Mouse (Mus musculus): ENCODE results near the gene Grin3b. TPM values are rescaled to one million over a fixed set of nuclear protein-coding genes. Genes with fewer than 3 reads are reported as not detected.

Grin3b gene
- polyA plus RNA-seq, 1 experiment from 2014 or later, result 0.10 TPM

- peaks cover 34% of the 10 kb centered on the region for H3K27me3 ChIP-seq
- H3K4me2 ChIP-seq, result peak overlapping the region; percentile 8; the same call in 1 of the 2 replicates
- 67% methylated on average over 12 of the region's 12 CpGs for WGBS (ENCODE audit: insufficient replicate concordance)
- DNase-seq, result no peak
- ATAC-seq (ENCODE audit: low read depth), result no peak
- H3K36me3 ChIP-seq, result peaks cover 35% of the 10 kb centered on the region
- H3K27ac ChIP-seq, result no peak overlapping the region
- peaks cover 8% of the 10 kb centered on the region; the same call in 1 of the 2 replicates for H3K9me3 ChIP-seq (replicated peaks)
- no peak overlapping the region for H3K4me3 ChIP-seq (replicated peaks)
- no peak overlapping the region for H3K9ac ChIP-seq
- peaks cover 75% of the 10 kb centered on the region for H3K4me1 ChIP-seq (replicated peaks)
Observed at GRCm38 (mm10) chr10:79991099-79991498, 20.6 kb downstream of the Grin3b start.

- peaks cover 71% of the 10 kb centered on the region for H3K4me1 ChIP-seq (replicated peaks)
Observed at GRCm38 (mm10) chr10:79991548-79991947, 21.0 kb downstream of the Grin3b start.

GRCm38 (mm10) chr10:79994397-79995115 lies 24.0 kb downstream of the Grin3b start:
- Histone ChIP-seq H3K4me3 (replicated peaks) (no peak overlapping the region), H3K4me1 (replicated peaks) (peaks cover 63% of the 10 kb centered on the region), H3K27me3 (peaks cover 10% of the 10 kb centered on the region), H3K36me3 (peaks cover 49% of the 10 kb centered on the region), H3K9me3 (replicated peaks) (peaks cover 8% of the 10 kb centered on the region; the same call in 1 of the 2 replicates), H3K9ac (0 out of 2 replicates have a peak overlapping the region, but pooled peaks have one; percentile 20), H3K4me2 (no peak overlapping the region), H3K27ac (peak overlapping the region; percentile 60)
- no peak for ATAC-seq (ENCODE audit: low read depth)
- 64% methylated on average over 16 of the region's 16 CpGs for WGBS (ENCODE audit: insufficient replicate concordance)
- no peak for DNase-seq

More at GRCm38 (mm10) chr10:79991548-79991947, 21.0 kb downstream of the Grin3b start:
- H3K4me3 ChIP-seq (replicated peaks), result no peak overlapping the region
- no peak overlapping the region for H3K27ac ChIP-seq
- H3K27me3 ChIP-seq, result peaks cover 34% of the 10 kb centered on the region
- no peak for DNase-seq
- no peak for ATAC-seq (ENCODE audit: low read depth)
- peaks cover 35% of the 10 kb centered on the region for H3K36me3 ChIP-seq
- H3K9me3 ChIP-seq (replicated peaks), result peaks cover 8% of the 10 kb centered on the region; the same call in 1 of the 2 replicates
- WGBS (ENCODE audit: insufficient replicate concordance), result 82% methylated on average over 6 of the region's 6 CpGs
- H3K9ac ChIP-seq, result no peak overlapping the region
- H3K4me2 ChIP-seq, result no peak overlapping the region

- Histone ChIP-seq H3K9ac (no peak overlapping the region), H3K4me3 (replicated peaks) (0 out of 2 replicates have a peak overlapping the region, but pooled peaks have one; percentile 72), H3K9me3 (replicated peaks) (peaks cover 8% of the 10 kb centered on the region; the same call in 1 of the 2 replicates), H3K4me2 (peak overlapping the region; percentile 15; the same call in 1 of the 2 replicates), H3K27me3 (0 out of 2 replicates have a peak, but pooled peaks cover 3% of the 10 kb centered on the region), H3K4me1 (replicated peaks) (peaks cover 67% of the 10 kb centered on the region), H3K27ac (peak overlapping the region; percentile 60), H3K36me3 (peaks cover 60% of the 10 kb centered on the region)
- ATAC-seq (ENCODE audit: low read depth) (no peak), DNase-seq (no peak)
- 34% methylated on average over 1 of the region's 1 CpGs for WGBS (ENCODE audit: insufficient replicate concordance)
Observed at GRCm38 (mm10) chr10:79995636-79996035, 25.1 kb downstream of the Grin3b start.

GRCm38 (mm10) chr10:79996272-79997033 lies 25.9 kb downstream of the Grin3b start, which contains the start of gene Abca7:
TSS of gene Abca7 (plus strand) at chr10:79996494.
- Histone ChIP-seq H3K4me3 (replicated peaks) (peak within 1 kb of the TSS; percentile 72), H3K4me2 (peak within 1 kb of the TSS; percentile 85), H3K9ac (peak within 1 kb of the TSS; percentile 84), H3K27me3 (no peaks in the 10 kb centered on the region), H3K9me3 (replicated peaks) (peaks cover 8% of the 10 kb centered on the region; the same call in 1 of the 2 replicates), H3K36me3 (peaks cover 61% of the 10 kb centered on the region), H3K4me1 (replicated peaks) (peaks cover 69% of the 10 kb centered on the region), H3K27ac (peak within 1 kb of the TSS; percentile 95)
- ATAC-seq (ENCODE audit: low read depth) (peak; percentile 84), DNase-seq (peak; percentile 95)
- WGBS (ENCODE audit: insufficient replicate concordance), result under 1% methylated on average over 34 of the region's 34 CpGs

GRCm38 (mm10) chr10:79997034-79997760 lies 26.7 kb downstream of the Grin3b start:
- Histone ChIP-seq H3K9ac (peak overlapping the region; percentile 84), H3K4me2 (peak overlapping the region; percentile 85), H3K4me3 (replicated peaks) (peak overlapping the region; percentile 72), H3K27me3 (peaks cover 5% of the 10 kb centered on the region; the same call in 1 of the 2 replicates), H3K9me3 (replicated peaks) (peaks cover under 1% of the 10 kb centered on the region; the same call in 1 of the 2 replicates), H3K27ac (peak overlapping the region; percentile 95), H3K4me1 (replicated peaks) (peaks cover 76% of the 10 kb centered on the region), H3K36me3 (peaks cover 61% of the 10 kb centered on the region)
- DNase-seq, result peak; percentile 83
- under 1% methylated on average over 35 of the region's 35 CpGs for WGBS (ENCODE audit: insufficient replicate concordance)
- ATAC-seq (ENCODE audit: low read depth), result peak; percentile 77

- Histone ChIP-seq H3K9me3 (replicated peaks) (no peaks in the 10 kb centered on the region), H3K27me3 (peaks cover 6% of the 10 kb centered on the region; the same call in 1 of the 2 replicates), H3K4me3 (replicated peaks) (peak overlapping the region; percentile 72), H3K27ac (peak overlapping the region; percentile 95), H3K9ac (peak overlapping the region; percentile 84), H3K4me1 (replicated peaks) (peaks cover 83% of the 10 kb centered on the region), H3K36me3 (peaks cover 61% of the 10 kb centered on the region), H3K4me2 (peak overlapping the region; percentile 85)
- ATAC-seq (ENCODE audit: low read depth), result peak; percentile 30
- DNase-seq, result no peak
- 17% methylated on average over 15 of the region's 15 CpGs for WGBS (ENCODE audit: insufficient replicate concordance)
Observed at GRCm38 (mm10) chr10:79997819-79998218, 27.3 kb downstream of the Grin3b start.

- no peak overlapping the region for H3K9ac ChIP-seq
- no peaks in the 10 kb centered on the region for H3K9me3 ChIP-seq (replicated peaks)
- peaks cover 73% of the 10 kb centered on the region for H3K36me3 ChIP-seq
- no peak overlapping the region for H3K4me2 ChIP-seq
- WGBS (ENCODE audit: insufficient replicate concordance), result 85% methylated on average over 9 of the region's 9 CpGs
- DNase-seq (no peak), ATAC-seq (ENCODE audit: low read depth) (no peak)
- H3K4me3 ChIP-seq (replicated peaks), result no peak overlapping the region
- H3K27ac ChIP-seq, result no peak overlapping the region
- H3K27me3 ChIP-seq, result peaks cover 9% of the 10 kb centered on the region; the same call in 1 of the 2 replicates
- peaks cover 74% of the 10 kb centered on the region for H3K4me1 ChIP-seq (replicated peaks)
Observed at GRCm38 (mm10) chr10:80001945-80002344, 31.4 kb downstream of the Grin3b start.

- H3K9me3 ChIP-seq (replicated peaks), result no peaks in the 10 kb centered on the region
- peaks cover 9% of the 10 kb centered on the region; the same call in 1 of the 2 replicates for H3K27me3 ChIP-seq
- 63% methylated on average over 21 of the region's 21 CpGs for WGBS (ENCODE audit: insufficient replicate concordance)
- ATAC-seq (ENCODE audit: low read depth), result no peak
- H3K4me3 ChIP-seq (replicated peaks), result no peak overlapping the region
- H3K27ac ChIP-seq, result peak overlapping the region; percentile 62
- H3K4me1 ChIP-seq (replicated peaks), result peaks cover 69% of the 10 kb centered on the region
- peak overlapping the region; percentile 33 for H3K4me2 ChIP-seq
- no peak for DNase-seq
- H3K36me3 ChIP-seq, result peaks cover 82% of the 10 kb centered on the region
- peak overlapping the region; percentile 28; the same call in 1 of the 2 replicates for H3K9ac ChIP-seq
Observed at GRCm38 (mm10) chr10:80002829-80003228, 32.3 kb downstream of the Grin3b start.

GRCm38 (mm10) chr10:80003374-80004232 lies 33.1 kb downstream of the Grin3b start:
- Histone ChIP-seq H3K4me2 (peak overlapping the region; percentile 33), H3K27ac (peak overlapping the region; percentile 62), H3K36me3 (peaks cover 85% of the 10 kb centered on the region), H3K9ac (peak overlapping the region; percentile 28; the same call in 1 of the 2 replicates), H3K9me3 (replicated peaks) (no peaks in the 10 kb centered on the region), H3K4me1 (replicated peaks) (peaks cover 61% of the 10 kb centered on the region), H3K27me3 (peaks cover 9% of the 10 kb centered on the region; the same call in 1 of the 2 replicates), H3K4me3 (replicated peaks) (no peak overlapping the region; the same call in 1 of the 2 replicates)
- ATAC-seq (ENCODE audit: low read depth) (peak; percentile 59), DNase-seq (peak; percentile 58)
- 35% methylated on average over 9 of the region's 9 CpGs for WGBS (ENCODE audit: insufficient replicate concordance)

Measured in liver, embryonic 13.5 days (tissue).